Mouse (Mus musculus) megakaryocyte, adult 5-6 weeks (primary cell): ENCODE results near the gene Tmem161a. TPM values are rescaled to one million over a fixed set of nuclear protein-coding genes. Genes with fewer than 3 reads are reported as not detected.
"Not testable (repeated sequence)": the region's sequence is repeated elsewhere in the genome, so short reads cannot be mapped to it uniquely, and the experiment has no call there.

Source experiments
- ATAC-seq: 2 replicates; pipeline ENCODE4 v1.8.0; 2016; ENCODE audit warnings: mild to moderate bottlenecking, inconsistent platforms; ENCODE audit not compliant: poor library complexity, severe bottlenecking
- total RNA-seq, 2 experiments: library from RNA; stranded (forward) in 1 of 2; stranded (reverse) in 1 of 2; fragments of 153-499, 151-499 nt in 1 of 2; fragments of 221-1000, 200-1000 nt in 1 of 2; gene quantifications; 2 replicates each; pipeline versions ENCODE4 v1.2.3 to v1.2.4; 2015 to 2017

Tmem161a gene
- total RNA-seq, 2 experiments from 2014 or later = 7.8 to 8.5 TPM

GRCm38 (mm10) chr8:70204757-70205156 lies 32.6 kb downstream of the Tmem161a start:
- no peak for ATAC-seq

GRCm38 (mm10) chr8:70208130-70208529 lies 36.0 kb downstream of the Tmem161a start:
- no peak for ATAC-seq

GRCm38 (mm10) chr8:70210538-70210937 lies 38.4 kb downstream of the Tmem161a start:
- ATAC-seq = no peak

- no peak for ATAC-seq
Measured at GRCm38 (mm10) chr8:70211275-70211674, 39.1 kb downstream of the Tmem161a start.

- no peak for ATAC-seq
Measured at GRCm38 (mm10) chr8:70211726-70212111, 39.6 kb downstream of the Tmem161a start.

- ATAC-seq = peak; percentile 86
Measured at GRCm38 (mm10) chr8:70212112-70213055, 40.2 kb downstream of the Tmem161a start, which contains the start of gene Slc25a42. Gene Slc25a42 (minus strand): TSS chr8:70212305.

GRCm38 (mm10) chr8:70214411-70214810 lies 42.3 kb downstream of the Tmem161a start:
- ATAC-seq = no peak

GRCm38 (mm10) chr8:70215092-70215491 lies 42.9 kb downstream of the Tmem161a start:
- ATAC-seq = no peak

GRCm38 (mm10) chr8:70216161-70216560 lies 44.0 kb downstream of the Tmem161a start:
- ATAC-seq = not testable (repeated sequence)

GRCm38 (mm10) chr8:70216566-70216965 lies 44.4 kb downstream of the Tmem161a start:
- no peak for ATAC-seq

- ATAC-seq = no peak
Measured at GRCm38 (mm10) chr8:70217441-70217840, 45.3 kb downstream of the Tmem161a start.

- ATAC-seq = no peak
Measured at GRCm38 (mm10) chr8:70219107-70219684, 47.0 kb downstream of the Tmem161a start.

GRCm38 (mm10) chr8:70220236-70220840 lies 48.2 kb downstream of the Tmem161a start:
- ATAC-seq = no peak

- ATAC-seq = no peak
Measured at GRCm38 (mm10) chr8:70220911-70221310, 48.8 kb downstream of the Tmem161a start.

GRCm38 (mm10) chr8:70222041-70222440 lies 49.9 kb downstream of the Tmem161a start:
- ATAC-seq = no peak

- ATAC-seq = no peak
Measured at GRCm38 (mm10) chr8:70223341-70223740, 51.2 kb downstream of the Tmem161a start.

- no peak for ATAC-seq
Measured at GRCm38 (mm10) chr8:70227997-70228396, 55.8 kb downstream of the Tmem161a start.

GRCm38 (mm10) chr8:70230837-70231236 lies 58.7 kb downstream of the Tmem161a start:
- no peak for ATAC-seq
